Mouse (Mus musculus): ENCODE measurements around the gene Epb41l2. TPM values are rescaled to one million over a fixed set of nuclear protein-coding genes. Genes with fewer than 3 reads are reported as not detected.

The Epb41l2 gene
- total RNA-seq, 2 experiments from 2014 or later: 69.9 to 72.5 TPM

DNA sequence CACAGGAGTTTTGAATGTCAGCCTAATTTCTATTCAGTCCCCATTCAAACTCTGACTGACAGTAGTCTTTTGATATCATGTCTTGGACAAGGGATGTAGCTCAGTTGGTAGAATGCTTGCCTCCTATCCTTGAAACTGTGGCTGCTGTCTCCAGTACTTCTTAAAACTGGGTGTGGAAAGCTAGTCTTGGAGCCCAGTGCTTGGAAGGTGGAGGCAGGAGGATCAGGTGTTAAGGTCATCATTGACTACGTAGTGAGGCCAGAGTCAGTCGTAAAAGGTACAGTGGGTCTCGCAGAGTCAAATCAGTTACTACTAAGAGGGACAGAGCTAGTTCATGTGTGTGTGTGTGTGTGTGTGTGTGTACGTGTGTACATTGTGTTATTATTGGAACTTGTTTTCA is 39.4 kb downstream of the Epb41l2 start:
- DNase-seq (ENCODE audit: low spot score in 2 of 2): no peak

DNA sequence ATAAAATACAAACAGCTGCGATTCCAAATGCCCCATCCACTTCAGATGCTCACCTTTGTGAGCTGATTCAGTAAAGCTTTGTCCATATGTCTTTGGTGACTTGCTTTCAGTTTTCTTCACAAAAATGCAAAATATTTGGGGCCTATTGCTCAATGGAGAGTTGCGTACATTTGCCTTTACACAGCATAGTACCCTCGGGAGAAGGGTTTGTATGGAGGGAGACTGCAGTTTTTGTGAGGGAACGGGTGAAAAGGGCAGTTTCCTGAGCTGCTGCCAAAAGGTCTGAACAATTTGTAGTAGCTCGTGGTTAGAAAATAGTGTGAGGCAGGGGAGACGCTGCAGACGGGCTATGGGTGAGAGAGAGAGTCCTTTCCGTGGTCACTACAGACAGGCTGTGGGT is 40.5 kb downstream of the Epb41l2 start:
- DNase-seq (ENCODE audit: low spot score in 2 of 2): no peak

- DNase-seq (ENCODE audit: low spot score in 2 of 2): no peak
Measured at GRCm38 (mm10) chr10:25400646-25401045, 41.0 kb downstream of the Epb41l2 start.

GRCm38 (mm10) chr10:25401356-25401755 is 41.8 kb downstream of the Epb41l2 start:
- no peak for DNase-seq (ENCODE audit: low spot score in 2 of 2)

- DNase-seq (ENCODE audit: low spot score in 2 of 2): no peak
Measured at GRCm38 (mm10) chr10:25402886-25403285, 43.3 kb downstream of the Epb41l2 start.

- no peak for DNase-seq (ENCODE audit: low spot score in 2 of 2)
Measured at GRCm38 (mm10) chr10:25403813-25404701, 44.5 kb downstream of the Epb41l2 start.

DNA sequence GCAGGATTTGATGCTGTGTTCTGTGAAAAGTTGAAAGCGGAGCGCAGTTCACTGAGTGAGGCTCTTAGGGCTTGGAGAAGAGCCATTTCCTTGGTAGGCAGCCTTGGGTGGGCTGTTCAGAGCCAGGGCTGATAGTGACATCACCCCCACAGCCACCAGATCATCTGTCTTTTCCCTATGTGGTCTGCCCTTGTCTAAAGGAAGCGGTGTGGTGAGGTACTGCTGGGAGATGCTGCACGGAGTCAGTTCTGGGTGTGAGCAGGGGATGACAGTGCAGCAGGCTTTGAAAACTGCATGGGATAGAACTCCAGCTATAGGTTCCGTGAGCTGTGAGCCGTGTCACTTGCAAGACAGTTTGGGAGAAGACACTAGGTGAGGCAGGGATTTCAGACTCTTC is 45.1 kb downstream of the Epb41l2 start:
- no peak for DNase-seq (ENCODE audit: low spot score in 2 of 2)

GRCm38 (mm10) chr10:25405551-25405950 is 46.0 kb downstream of the Epb41l2 start:
- DNase-seq (ENCODE audit: low spot score in 2 of 2): no peak

- DNase-seq (ENCODE audit: low spot score in 2 of 2): no peak
Measured at GRCm38 (mm10) chr10:25406695-25407094, 47.1 kb downstream of the Epb41l2 start.

GRCm38 (mm10) chr10:25408136-25408650 is 48.6 kb downstream of the Epb41l2 start:
- DNase-seq (ENCODE audit: low spot score in 2 of 2): no peak

DNA sequence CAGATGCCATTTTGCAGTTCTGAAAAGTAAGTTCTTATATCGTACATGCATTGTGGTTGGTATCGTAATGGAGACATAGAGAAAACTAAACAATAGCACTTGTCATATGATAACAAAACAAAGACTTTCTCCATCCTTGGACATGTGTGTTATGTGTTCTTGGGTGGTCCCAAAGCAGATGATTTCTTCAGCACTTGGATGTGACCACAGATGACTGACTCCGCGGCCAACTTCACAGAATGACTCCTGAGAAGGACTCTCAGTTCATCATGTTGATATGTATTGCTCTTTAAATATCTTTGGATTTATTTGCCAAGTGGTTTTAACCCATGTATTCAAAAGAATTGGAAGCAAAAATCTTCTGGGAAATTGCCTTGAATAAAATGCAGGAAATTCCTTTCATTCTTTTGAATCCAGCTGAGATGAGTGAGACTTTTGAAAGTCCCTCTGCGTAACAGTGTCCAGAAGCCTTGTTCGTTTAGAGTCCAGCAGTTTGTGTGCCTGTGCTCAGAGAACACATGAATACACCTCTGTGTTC is 52.3 kb downstream of the Epb41l2 start:
- no peak for DNase-seq (ENCODE audit: low spot score in 2 of 2)

- no peak for DNase-seq (ENCODE audit: low spot score in 2 of 2)
Measured at GRCm38 (mm10) chr10:25415188-25415717, 55.7 kb downstream of the Epb41l2 start.

GRCm38 (mm10) chr10:25416696-25417095 is 57.1 kb downstream of the Epb41l2 start:
- no peak for DNase-seq (ENCODE audit: low spot score in 2 of 2)

- DNase-seq (ENCODE audit: low spot score in 2 of 2): no peak
Measured at GRCm38 (mm10) chr10:25426058-25426457, 66.5 kb downstream of the Epb41l2 start.

GRCm38 (mm10) chr10:25426814-25427213 is 67.2 kb downstream of the Epb41l2 start:
- DNase-seq (ENCODE audit: low spot score in 2 of 2): no peak

GRCm38 (mm10) chr10:25427523-25427922 is 67.9 kb downstream of the Epb41l2 start:
- no peak for DNase-seq (ENCODE audit: low spot score in 2 of 2)

DNA sequence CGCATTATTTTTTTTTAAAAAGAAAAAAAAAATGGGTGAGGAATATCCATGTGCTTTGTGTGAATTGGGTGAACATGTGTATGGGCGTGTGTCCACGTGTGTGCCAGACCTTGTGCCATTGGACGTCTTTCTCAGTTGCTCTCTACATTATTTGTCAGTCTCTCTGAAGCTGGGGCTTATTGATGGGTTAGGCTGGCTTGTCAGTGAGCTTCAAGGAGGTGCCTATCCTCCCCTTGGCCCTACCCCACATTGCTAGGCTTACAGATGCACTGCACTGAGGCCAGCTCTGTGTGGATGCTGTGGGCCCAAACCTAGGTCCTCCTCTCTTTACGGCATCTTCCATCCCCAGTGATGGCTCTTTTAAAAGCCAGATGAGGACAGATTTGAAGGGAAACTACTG is 69.1 kb downstream of the Epb41l2 start:
- no peak for DNase-seq (ENCODE audit: low spot score in 2 of 2)

DNA sequence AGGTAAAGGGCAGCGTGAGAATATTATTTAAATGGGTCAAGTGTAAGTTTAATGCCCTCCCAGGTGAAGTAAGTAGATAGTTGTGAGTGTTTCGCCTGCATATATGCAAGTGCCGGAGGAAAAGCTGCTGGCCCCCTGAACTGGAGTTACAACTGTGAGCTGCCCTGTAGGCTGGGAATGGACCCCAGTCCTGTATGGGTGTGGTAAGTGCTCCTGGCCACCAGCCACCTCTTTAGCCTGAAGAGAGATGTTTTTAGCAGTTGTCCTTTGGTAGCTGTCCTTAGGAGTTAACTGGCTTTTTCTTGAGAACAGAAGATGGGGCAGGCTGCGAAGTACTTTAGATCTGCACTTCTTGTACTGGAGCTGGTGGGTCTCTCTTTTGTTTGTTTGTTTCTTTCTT is 69.7 kb downstream of the Epb41l2 start:
- no peak for DNase-seq (ENCODE audit: low spot score in 2 of 2)

DNA sequence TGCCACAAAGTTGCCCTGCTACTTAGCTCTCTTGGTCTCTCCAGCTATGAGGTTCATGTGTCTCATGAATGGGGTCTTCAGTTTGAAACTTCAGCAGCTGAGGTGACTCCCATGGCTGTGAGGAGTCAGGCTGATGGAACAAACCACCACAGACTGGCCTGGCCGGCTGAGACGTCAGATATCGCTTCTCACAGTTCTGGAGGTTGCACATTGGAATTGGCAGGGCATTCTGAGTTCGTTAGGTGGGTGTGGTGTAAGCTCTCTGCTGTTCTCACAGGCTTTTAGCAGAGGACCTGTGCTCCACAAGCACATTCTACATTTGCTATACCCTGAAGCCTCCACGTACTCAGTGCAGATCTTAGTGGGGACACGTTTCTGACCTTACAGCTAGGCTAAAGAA is 71.3 kb downstream of the Epb41l2 start:
- no peak for DNase-seq (ENCODE audit: low spot score in 2 of 2)

DNA sequence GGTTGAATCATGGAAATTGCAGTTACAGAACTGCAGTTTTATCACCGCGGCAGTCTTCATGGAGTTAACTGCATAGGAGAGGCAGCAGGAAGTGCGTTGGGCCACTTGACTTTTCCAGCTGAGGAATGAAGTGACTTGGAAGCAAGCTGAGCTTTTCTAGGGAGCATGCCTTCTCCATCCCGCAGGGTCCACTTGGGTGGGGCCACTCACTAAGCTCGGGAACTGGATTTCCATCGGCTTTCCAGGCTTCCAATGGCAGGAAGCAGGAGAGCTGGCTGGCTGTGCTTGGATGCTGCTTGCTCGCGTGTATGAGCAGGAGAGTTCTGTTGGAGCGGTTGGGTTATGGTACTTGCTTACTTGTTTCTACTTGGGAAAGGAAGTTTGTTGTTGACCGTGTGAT is 72.8 kb downstream of the Epb41l2 start:
- no peak for DNase-seq (ENCODE audit: low spot score in 2 of 2)

- DNase-seq (ENCODE audit: low spot score in 2 of 2): no peak
Measured at GRCm38 (mm10) chr10:25432938-25433337, 73.3 kb downstream of the Epb41l2 start.

- DNase-seq (ENCODE audit: low spot score in 2 of 2): no peak
Measured at GRCm38 (mm10) chr10:25433524-25433923, 73.9 kb downstream of the Epb41l2 start.

Data from layer of hippocampus, adult 18-20 months (tissue).